Mouse (Mus musculus): ENCODE measurements around the gene Slc6a1.
A peak's percentile ranks its signal among the peaks of the same experiment; 100 is the strongest.

Gene Slc6a1

DNA sequence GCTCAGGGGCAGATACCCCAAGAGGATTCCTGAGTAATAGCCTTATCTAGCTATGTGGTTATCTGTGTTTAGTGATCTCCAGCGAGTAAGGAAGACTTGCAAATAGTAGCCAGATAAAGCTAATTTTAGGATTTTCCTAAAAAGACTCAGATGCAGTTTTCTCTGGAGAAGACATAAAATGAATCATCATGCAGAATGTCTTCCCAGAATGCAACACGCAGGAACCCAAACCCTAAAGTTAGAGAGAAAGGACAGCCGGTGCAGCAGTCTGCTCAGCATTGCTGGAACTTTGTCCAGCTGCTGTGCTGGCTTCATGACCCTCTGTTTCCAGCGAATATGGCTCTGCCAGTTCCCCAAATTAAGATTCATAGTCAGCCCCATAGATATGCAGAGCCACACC lies 72.2 kb downstream of the Slc6a1 start:
- DNase-seq (ENCODE audit: low spot score in 2 of 2) = peak; percentile 33 to 42

DNA sequence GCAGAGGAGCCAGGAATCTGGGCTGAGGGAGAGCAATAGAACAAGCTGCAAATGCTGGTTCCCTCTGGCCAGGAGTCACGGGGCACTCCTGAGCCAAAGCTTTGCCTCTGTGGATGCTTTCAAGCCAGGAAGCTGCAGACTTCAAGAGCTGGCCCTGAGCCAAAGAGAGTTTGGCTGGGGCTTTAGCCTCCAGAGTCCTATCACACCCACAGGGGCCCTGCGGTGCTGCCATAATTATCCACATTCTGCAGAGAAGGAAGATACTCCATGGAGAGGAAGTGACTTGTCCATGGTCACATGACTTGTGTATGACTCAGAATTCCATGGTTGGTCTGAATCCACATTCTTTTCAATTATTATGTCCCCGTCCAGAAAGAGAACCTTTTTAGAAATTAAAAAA lies 75.7 kb downstream of the Slc6a1 start:
- DNase-seq (ENCODE audit: low spot score in 2 of 2) = peak in 1 of 2 experiments; percentile 21

GRCm38 (mm10) chr6:114362355-114362754 lies 79.9 kb downstream of the Slc6a1 start:
- DNase-seq (ENCODE audit: low spot score in 2 of 2) = no peak

- no peak for DNase-seq (ENCODE audit: low spot score in 2 of 2)
Measured at GRCm38 (mm10) chr6:114363740-114364139, 81.3 kb downstream of the Slc6a1 start.

DNA sequence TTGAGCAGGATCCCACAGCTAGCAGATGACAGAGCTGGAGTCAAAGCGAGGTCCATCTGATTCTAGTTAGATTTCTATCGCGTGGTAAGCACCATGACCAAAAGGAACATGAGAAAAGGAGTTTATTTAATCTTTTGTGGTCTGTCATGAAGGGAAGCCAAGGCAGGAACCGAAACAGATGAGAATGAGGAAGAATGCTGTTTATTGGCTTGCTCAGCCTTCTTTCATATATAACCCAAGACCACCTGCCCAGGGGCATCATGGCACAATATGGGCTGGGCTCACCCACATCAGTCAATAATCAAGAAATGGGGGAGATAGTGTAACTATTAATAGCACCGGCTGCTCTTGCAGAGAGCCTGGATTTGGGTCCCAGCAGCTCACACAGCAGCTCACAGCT lies 82.3 kb downstream of the Slc6a1 start:
- DNase-seq (ENCODE audit: low spot score in 2 of 2) = no peak

DNA sequence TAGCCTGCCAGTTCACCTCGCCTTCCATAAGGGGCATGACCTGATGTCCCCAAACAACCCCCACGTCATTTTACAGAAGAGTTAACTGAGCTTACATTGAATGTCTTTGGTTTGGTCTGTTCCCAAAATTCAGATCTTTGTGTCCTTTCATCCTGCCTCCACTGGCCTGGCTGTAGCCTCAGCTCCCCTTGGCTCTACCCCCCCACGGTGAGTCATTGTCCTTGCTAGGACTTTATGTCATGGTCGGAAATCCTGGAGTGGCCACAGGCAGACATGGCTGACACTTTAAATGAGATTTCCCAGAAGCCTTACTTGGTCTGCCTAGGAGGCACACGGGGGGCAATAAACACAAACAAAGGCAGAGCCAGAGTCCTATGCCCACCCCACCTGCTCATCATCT lies 83.8 kb downstream of the Slc6a1 start:
- no peak for DNase-seq (ENCODE audit: low spot score in 2 of 2)

All from right cerebral cortex, adult 2 months (tissue).